Mouse (Mus musculus) embryo, embryonic 11 days (tissue): ENCODE results near the gene Wnt4.

Experiments used
- DNase-seq: peaks from one replicate; pipeline ENCODE4 v3.0.0-alpha.2; 2015

Wnt4 gene

DNA sequence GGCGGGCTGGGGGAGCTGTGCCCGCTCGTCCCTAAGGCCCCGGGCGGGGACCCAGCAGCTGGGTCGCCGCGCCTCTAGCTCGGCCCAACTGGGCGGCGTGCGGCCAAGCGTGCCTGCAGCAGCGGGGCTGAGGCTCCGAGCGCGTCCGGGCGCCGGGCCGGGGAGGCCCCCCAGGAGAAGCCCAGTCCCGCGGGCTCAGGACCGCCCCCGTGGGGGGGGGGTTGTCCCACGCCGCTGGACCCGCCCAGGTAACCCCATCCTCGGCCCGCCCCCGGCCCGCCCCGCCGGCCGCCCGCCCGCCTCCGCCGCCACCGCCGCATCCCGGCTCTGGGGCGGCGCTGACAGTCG lies at the start of gene Wnt4:
Gene Wnt4 (plus strand): TSS at position 324 of the 348 bp plus-strand sequence.
- DNase-seq: peak; percentile 85

DNA sequence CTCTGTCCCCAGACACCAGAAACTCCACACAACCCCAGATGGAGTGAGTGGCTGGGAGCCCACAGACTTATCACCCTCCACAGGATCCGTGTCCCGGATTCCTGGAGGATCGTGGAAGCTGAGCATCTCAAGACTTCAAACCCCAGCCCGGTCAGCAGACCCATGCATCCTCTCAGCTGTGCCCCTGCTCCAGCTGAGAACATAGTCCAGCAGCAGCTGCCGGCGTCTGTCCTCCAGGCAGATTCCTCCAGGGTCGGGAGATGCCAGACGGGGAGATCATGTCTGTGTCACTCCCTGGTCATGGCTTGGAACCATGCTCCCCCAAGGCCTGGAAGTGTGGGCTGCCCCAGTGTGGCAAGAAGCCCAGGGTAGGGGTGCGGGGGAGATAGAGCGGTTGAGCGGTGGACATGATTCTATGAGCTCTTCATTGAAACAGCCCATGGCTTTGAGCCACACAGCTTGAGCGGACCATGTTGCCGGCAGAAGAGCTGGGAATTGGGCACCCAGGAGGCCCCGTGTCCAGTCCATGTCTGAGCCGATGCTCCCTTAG lies 48.6 kb upstream of the Wnt4 start:
- no peak for DNase-seq

DNA sequence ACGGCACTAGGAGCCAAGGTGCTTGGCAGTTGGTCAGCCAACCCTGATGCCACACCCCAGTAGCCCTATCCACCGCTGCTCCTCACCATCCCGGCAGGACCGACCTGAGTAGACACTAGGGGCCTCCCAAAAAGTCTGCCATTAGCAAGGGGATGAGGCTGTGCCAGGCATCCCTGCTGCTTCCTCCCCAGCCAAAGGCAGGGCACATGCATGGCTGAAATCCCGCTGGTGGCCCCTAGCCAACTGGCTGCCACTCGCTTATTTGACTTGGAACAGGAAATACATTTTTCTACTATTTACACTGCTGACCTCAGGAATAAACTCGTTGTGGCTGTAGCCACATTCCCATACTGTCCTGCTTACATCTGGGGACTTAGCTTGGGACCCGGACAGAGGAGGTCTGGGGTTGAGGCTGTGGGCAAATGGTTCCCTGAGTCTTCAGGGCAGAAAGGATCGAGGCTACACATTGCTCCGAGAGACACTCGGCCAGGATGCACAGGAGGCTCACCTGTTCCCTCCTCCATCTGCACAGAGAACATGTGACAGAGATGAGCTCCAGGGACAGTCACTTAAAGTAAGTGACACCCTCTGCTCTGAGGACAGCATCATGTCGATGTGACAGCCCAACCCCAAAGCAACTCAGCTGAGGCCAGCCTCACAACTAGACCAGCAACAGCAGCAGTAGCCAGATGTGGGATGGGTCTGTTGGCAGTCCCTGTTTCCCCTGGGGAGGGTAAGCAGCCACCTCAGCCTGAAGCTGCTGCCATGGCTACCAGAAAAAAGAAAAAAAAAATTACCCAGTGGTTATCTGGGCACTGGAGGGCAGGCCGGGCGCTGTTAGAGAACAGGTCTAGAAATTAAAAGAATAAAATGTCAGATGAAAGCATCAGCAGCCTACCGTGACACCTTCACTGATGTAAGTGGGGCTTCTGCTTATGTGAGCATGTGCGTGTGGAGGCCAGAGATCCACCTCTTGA lies 45.5 kb upstream of the Wnt4 start:
- no peak for DNase-seq

DNA sequence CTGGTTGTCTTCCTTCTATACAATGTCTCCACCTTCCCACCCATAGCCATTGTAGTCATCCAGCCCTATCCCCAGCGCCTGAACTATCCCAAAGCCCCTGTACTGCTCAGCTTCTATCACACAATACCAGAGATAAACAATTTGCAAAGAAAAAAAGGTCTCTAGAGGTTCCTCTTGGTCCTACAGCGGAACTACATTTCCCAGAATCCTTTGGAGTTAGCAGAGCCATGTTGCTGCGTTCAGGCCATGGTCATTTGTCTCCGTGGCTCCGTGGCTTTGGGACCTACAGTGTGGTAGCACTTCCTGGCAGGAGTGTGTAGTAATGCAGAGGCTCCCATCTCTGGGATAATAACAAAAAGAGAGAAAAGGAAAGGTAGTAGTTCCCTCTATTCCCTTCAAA lies 43.7 kb upstream of the Wnt4 start:
- DNase-seq: no peak

DNA sequence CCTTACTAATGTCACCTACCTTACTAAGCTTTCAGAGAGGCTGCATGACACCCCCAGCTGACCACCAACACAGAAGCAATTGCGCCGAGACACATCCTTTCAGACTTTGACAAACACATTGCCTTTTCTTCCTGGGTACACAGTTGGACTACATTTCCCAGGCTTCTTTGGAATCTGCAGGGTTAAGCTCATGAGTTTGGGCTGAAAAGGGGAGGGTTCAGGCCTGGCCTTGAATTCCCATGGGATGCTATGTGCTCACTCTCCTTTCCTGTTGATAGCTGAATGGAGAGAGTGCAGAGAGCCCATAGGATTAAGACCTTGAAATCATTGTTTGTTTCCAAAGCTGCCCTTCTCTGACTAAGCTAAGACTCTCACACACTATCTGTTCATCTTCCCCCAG lies 42.8 kb upstream of the Wnt4 start:
- DNase-seq: peak; percentile 23

DNA sequence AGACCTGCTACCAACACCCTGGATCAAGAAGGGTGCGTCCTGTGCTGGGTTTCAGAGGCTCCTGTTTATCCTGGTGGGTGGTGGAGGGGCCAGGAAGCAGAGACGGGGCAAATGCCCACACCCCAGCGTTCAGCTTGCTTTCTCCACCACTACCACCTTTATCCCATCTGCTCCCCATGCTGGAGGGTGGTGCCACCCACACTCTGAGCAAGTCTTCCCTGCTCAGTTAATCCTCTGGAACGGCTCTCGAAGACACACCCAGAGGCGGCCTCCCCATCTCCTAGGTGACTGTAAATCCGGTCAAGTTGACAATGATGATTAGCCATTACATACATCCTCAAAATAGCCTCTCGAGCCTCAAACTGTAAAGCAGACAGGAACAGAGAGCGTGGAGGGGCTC lies 41.9 kb upstream of the Wnt4 start:
- no peak for DNase-seq

DNA sequence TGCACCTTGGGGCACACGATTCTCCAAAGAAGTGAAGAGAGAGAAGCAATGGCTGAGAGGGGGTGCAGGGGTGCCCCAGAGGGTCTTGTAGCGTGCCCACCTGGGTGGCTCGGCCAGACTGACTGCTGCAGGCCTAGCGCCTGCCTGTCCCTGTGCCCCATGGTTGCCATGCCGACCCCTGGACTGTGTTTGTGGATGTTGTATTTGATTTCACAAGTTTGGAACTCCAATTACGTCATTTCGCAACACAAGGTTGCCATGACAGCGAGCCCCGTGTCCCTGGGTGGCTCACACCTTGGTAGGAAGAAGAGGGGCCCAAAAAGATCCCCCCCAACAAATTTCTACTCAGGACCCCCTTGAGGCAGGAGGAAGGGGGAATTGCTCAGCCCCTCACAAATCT lies 32.4 kb upstream of the Wnt4 start:
- DNase-seq: no peak

DNA sequence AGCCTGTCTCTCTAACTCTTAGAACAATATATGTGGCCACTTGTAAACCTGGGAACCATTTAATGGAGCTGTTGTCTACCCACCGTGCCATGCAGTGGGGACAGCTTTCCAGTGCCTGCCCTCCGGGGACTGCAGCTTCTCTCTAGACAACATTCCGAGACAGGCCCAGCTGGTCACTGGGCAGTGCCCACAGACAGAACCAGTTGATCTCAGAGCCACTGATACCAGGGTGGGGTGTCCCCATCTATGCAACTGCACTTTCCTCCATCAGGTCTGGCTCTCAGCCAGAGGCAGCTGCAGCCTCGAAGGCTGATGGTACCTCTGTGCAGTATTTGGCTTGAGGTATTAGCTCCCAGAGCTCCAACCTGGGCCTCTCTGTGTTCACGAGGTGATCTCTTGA lies 27.0 kb upstream of the Wnt4 start:
- DNase-seq: no peak

DNA sequence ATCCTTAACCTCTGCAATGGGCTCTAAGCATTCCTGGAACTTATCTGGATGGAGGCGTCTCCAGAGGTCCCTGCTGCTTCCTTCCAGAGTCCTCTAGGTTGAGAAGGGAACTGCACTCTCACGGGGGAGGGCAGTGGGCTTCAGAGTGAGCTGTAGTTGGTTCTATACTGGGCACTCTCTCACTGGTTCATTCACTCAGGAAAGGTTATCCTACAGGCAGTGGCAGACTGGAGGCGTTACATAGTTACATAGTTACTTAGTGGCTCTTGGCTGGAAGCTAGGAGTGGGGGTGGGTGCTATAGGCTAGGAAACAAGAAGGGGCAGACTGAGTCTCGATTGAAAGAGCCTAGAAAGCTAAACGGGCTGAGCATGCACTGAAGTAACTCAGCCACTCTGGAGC lies 26.4 kb upstream of the Wnt4 start:
- no peak for DNase-seq

DNA sequence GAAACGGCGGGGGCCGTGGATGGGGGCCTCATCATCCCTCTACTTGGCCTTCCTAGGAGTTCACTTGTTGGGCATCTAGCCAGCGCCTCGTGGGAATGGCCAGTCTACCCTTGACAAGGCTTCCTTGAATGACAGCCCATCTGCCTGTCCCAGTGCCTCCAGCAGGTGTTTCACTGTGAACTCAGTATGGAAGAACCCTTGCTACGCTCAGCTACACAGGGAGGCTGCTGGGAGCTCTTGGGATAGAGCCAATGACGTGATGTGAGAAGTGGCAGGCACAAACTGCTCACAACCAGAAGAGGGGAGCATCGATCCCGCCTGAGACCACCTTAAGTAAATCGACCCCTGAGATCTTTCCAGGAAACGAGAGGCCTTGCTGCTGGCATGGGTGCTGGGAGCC lies 23.7 kb upstream of the Wnt4 start:
- DNase-seq: no peak

DNA sequence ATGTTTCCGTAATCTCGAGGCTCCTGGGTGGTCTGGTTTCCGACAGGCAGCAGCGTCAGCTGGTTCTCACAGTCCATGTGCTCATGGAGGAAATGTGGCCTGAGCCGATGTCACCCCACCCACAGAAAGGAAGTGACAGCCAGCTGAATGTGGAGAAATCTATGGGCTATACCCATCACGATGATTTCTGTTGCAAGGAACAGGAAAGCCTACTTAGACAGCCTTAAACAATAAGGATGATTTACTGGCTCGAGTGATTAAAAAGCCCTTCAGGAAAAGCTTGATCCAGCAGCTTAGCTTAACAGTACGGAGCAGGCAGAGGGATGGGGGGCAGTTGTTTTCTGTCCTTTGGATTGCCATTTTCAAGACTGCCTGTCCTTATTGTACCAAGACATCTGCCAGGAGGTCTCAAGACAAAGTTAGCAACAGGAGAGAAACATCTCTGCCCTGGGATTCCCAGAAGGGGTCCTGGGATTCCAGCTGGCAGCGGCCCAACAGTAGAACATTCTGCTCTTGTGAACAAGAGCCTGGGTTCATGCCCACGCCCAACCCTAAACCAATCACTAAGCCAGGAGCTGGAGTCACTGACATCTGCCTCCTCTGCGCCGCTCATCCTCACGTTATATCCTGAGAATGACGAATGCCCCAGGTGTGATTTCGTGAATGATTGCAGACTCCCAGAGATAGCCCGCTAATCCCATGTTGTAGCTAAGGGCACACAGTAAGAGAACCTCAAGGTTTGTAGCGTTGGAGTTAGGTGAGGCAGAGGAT lies 22.9 kb upstream of the Wnt4 start:
- no peak for DNase-seq

DNA sequence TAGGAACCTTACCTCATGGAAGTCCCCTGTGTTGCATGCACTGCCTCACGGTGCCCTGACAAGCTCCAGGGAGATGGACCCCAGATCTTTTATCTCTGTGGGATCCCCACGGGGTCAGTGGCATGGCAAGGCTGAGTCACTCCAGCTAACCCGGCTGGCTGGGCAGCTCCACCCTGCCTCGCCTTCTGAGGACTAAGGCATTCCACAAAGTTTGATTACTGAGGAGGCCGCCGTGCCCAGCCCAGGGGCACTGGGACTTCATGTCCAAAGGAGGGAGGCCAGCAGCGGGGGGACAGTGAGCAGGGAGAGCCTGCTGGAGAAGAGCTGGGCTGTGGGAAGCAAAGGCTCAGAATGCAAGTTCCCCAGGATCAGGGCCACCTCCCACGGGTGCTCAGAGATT lies 21.7 kb upstream of the Wnt4 start:
- DNase-seq: no peak

DNA sequence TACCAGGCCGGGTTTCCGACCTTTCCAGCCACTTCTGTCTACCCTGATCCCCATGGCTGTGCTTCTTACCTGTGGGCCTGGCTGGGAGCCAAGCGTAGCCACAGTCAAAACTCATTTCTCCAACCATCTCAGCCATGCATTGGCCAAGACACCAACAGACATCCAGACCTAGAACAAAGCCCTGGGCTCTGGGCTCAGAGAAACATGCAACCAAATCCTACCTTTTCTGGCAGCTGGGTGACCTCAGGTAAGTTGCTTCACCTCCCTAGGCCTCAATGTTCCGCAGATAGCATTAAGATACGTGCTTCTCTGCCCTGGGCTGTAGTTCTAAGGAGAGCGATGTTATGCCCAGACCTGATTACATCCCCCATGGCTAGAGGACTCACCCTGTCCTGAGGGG lies 15.5 kb upstream of the Wnt4 start:
- no peak for DNase-seq

DNA sequence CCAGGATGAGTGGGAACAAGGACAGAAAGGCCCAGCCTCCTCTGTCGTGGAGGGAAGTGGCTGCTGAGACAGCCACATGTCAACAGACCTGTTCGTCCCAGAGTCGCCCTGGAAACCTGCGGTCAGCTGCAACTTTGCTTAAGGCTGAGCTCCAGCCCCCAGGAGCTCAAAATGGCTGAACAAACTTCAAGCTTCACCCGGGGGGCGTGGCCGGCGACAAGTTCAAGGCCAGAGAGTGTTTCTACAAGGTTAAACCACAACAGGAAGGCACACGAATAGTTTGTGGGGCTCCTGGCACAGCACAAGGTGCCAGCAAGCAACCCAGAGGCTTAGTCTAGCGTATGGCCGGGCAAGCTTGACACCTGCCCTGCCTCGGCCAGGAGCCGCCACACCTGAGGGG lies 13.2 kb upstream of the Wnt4 start:
- no peak for DNase-seq

DNA sequence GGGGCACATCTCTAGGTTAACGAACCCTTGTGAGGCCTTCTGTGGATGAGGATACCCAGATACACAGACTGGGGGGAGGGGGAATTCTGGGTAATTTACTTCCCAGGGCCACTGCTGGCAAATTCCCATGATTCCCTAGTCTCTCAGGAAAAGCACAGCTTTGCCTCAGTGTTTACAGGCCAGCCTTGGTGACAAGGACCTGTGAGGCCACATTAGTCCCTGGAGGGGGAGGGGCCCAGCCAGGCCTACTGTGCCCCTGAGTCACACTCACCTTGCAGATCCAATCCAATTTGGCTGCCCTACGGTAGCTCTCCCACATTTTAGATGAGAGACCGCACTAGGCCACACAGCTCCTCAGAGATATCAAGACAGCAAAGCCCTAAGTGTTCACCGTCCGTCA lies 12.2 kb upstream of the Wnt4 start:
- DNase-seq: no peak

DNA sequence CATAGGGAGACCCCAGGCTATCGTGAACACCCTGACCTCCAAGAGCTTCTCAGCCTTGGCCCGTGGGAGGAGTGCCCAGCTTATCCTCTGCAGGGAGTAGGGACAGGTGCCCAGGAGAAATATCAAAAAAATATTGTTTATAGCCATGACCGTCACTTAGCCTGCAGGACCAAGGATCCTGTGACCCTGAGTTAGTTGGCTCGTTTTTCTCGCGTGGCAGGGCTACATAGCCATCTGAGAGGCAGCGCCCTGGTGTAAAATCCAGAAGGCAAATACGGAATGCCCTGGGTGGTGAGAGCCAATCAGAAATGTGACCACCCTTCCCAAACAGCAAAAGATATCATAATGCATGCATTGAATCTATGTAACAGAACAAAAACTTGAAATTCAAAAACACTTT lies 8.7 kb upstream of the Wnt4 start:
- DNase-seq: no peak

DNA sequence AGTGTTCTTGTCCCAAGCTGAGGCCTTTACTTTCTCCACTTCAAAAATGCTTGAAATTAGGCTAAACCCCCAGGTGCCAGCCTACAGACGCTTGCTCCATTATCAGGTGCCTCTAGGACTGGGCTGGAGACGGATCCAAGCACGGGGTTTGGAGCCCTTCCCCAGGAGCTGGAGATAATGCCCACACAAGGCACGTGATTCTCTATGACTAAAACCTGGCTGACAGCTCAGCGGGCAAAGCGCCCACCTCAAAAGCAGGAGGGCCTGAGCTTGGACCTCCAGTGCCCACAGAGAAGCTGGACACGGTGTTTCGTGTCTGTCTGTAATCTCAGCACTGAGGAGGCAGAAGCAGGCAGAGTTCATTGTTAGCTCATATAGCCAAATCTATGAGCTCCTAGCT lies 5.4 kb upstream of the Wnt4 start:
- no peak for DNase-seq

DNA sequence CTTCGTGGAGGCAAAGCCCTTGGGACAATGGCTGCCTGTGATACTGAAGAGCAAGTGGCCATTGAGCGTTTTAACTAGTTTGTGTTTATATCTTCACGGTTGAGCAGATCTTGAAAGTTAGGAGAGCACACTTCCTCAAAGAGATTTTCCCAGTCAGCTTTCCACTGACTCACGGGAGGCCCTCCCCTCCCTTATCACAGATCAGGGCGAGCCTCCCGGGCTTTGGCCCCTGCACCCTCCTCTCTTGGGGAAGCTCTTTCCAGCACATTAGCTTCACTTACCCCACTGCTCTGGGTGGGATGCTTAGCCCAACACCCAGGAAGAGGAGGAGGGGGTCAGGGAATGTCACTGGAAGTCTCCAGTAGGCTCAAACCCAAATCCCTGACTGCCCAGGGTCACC lies 3.0 kb upstream of the Wnt4 start:
- DNase-seq: no peak

DNA sequence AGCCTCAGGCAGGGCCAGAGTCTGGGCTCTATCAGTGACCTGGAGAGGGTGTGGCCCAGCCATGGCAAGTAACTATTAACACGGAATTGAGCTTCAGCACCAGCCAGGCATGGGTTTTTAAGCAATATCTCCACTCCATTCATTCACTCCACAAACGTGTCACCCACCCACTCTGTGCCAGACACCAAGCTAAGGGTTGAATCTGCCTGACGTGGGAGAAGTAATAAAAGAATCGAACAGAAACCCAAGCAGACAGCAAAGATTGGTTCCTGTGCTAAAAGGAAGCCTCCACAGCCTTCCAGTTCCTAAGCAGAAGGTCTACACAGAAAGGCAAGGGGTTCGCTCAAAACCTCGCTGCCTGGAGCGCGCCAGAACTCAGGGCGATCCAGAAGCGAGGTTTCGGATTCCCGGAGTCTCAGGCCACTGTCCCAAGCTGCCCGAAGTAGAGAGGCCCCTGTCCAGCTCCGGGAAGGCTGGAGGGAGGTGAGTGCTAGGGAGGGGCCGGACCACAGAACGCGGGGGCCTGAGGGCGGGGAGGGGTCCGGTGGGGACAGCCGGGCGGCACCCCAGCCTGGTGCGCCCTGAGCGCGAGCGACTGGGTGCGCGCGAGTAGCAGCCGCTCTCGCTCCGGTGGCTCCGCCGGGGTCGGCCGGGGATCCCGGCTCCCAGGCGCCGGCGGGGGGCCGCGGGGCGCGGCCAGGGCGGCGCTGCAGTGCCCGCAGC lies 685 bp upstream of the Wnt4 start:
- no peak for DNase-seq

DNA sequence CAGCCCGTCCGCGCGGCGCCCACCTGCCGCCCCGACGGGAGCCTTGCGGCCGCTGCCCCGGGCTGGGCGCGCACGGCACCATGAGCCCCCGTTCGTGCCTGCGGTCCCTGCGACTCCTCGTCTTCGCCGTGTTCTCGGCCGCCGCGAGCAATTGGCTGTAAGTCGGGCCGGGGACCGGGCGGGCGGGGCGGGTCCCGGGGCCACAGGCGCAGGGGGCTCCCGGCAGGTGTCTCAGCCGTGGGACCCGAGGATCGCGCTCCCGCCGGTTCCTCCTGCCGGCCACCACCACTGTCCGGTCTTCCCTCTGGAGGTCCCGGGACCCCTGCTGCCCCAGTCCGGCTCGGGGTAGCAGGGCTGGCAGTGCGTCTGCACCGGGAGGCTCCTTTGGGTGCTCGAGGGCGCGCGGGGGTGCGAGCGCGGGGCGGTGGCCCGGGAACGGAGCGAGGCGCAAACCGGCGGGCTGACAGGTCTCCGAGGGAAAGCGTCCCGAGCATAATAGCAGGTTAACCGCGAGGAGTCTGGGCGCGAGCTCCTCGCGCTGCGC lies 383 bp downstream of the Wnt4 start:
- DNase-seq: no peak

DNA sequence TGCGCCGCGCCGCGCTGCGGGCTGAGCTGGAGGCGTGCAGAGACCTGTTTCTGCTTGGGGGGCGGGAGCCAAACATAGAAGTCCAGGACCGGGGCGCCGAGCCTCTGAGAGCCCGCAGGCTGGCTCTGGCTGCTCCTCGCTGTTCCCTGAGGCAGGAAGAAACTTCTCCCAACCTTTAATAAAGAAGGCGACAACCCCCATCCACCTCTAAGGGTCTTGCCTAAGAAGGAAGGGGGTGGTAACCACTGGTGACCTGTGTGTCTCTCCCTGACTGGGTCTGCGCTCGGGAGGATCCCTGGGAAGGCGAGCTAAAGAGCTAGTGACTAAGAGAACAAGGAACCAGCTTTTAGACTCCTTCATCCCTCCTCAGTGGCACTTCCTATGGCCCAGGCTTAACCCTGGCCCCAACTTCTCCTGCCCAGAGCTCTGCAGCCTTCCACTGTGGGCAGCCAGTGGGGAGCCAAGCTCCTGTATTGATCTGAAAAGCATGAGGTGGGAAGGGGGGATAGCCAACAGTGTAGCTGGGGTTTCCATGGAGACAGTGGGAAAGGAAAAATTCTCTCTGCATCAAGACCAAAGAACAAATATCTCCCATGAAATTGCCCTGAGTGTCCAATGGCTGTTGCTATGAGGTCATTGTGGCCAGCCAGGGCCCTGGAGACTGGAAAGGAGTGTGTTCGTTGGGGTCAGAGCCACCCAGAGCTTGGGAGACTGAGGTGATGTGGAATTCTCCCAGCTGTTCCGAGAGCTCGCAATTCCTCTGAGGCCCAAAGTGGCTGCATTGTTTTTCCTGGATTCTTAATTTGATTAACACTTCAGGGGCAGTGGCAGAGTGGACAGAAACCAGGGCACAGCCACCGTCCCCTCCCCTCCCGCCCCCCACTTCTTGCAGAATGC lies 1.1 kb downstream of the Wnt4 start:
- peak; percentile 47 for DNase-seq

DNA sequence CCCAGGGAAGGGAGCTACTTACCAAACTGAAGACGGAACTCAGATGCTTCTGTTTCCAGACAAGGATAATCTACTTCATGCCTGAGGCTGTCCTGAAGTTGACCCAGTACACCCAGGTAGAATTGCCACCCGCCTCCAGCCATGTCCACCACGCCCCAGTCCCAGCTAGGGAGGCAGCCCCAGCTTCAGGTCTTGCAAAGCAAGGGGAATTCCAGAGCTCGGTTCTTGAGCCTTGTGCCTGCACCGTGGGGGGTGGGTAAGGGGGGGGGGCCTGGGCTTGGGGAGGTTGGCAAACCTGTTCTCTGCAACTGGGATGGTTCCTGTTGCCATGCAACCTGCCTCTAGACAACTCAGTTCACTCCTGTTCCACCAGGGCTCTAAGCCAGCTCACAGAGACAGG lies 2.1 kb downstream of the Wnt4 start:
- no peak for DNase-seq
